Mouse (Mus musculus): ENCODE data around the gene Fkbp10.

- no peak for TF ChIP-seq CTCF (IDR thresholded peaks at IDR 0.05; ENCODE audit: low read depth)
- TF ChIP-seq EP300 (IDR thresholded peaks at IDR 0.05; ENCODE audit: low read depth) = no peak
Observed at GRCm38 (mm10) chr11:100399727-100400538, 15.6 kb upstream of the Fkbp10 start.

Measured in heart, postnatal 0 days (tissue).